Mouse (Mus musculus): Measurements from ENCODE around the gene Arih2.
"Not testable (repeated sequence)": the region's sequence is repeated elsewhere in the genome, so short reads cannot be mapped to it uniquely, and the experiment has no call there.

Gene Arih2

DNA sequence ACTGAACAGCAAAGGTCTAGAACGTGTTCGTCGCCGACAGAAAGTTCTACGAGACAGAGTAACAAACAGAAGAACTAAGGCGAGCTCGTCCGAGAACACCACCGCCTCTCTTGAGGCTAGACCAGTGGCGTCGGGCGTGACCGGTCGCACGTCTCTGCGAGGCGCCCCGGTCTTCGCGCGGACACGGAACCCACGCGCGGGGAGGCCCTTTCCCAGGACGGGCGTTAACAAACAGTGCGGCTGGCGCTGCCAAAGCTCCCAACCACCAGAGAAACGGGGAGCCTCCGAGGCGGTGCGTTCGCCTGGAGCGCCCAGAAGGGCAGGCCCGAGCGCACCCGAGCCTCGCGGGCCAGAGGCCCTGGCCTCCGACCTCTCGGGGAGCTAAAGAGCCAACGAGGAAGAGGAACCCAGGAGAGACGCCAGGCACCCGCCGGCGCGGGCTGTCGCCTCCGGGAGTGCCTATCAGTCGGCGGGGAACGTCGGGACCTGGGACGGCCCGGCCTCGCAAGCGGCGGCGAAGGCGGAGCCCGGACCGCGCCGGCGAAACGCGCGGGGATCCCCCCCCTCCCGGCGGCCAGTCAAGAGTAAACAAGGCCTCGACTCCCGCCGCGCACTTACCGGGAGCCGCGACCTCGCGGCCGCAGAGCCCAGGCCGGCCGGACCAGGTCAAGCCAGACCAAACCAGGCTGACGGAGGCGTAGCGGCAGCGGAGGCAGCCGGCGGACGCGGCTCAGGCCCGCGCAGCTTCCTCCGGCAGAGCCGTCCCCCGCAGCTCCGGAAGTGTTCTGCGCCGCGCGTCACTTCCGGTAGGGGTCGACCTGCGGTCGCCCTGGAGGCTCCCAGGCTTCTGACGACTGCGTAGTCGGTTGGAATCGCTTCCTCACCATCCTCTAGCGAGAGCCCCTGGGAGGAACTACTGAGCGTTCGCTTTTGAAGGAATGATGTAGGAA lies at the start of gene Arih2:
TSS of gene Arih2 (minus strand) at position 776 of the 950 bp plus-strand sequence.
- DNase-seq (ENCODE audit: low spot score), result peak; percentile 91

DNA sequence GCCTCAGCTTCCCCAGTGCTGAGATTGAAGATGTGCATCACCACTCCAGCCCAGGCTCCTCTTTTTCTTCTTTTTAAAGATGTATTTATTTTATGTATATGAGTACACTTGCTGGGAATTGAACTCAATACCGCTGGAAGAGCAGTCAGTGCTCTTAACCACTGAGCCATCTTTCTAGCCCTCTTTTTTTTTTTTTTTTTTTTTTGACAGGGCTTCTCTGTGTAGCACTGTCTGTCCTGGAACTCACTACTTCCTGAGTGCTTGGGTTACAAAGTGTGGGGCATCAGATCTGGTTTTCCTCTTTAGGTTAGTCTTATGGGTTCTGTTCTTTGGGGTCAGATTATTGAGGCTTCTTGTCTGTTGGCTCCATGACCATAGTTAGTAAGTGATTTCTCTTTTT lies 45.3 kb upstream of the Arih2 start:
- DNase-seq (ENCODE audit: low spot score), result no peak

DNA sequence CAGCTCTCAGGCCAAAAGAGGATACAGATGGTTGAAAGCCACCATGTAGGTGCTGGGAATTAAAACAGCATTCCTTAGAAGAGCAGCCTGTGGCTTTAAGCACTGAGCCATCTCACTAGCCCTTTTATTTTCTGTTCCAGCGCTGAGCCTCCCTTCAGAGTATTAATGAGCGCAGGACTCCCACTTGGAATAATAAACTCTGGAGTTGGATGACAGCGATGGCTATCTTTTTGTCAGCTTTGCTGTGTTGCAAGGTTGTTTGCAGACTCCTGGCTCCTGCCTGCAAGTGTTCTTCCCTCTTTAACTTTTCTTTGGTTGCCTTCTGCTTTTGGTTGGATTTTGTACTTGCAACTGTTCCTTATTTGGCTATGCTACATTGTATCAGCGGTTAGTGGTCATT lies 44.8 kb upstream of the Arih2 start:
- no peak for DNase-seq (ENCODE audit: low spot score)

DNA sequence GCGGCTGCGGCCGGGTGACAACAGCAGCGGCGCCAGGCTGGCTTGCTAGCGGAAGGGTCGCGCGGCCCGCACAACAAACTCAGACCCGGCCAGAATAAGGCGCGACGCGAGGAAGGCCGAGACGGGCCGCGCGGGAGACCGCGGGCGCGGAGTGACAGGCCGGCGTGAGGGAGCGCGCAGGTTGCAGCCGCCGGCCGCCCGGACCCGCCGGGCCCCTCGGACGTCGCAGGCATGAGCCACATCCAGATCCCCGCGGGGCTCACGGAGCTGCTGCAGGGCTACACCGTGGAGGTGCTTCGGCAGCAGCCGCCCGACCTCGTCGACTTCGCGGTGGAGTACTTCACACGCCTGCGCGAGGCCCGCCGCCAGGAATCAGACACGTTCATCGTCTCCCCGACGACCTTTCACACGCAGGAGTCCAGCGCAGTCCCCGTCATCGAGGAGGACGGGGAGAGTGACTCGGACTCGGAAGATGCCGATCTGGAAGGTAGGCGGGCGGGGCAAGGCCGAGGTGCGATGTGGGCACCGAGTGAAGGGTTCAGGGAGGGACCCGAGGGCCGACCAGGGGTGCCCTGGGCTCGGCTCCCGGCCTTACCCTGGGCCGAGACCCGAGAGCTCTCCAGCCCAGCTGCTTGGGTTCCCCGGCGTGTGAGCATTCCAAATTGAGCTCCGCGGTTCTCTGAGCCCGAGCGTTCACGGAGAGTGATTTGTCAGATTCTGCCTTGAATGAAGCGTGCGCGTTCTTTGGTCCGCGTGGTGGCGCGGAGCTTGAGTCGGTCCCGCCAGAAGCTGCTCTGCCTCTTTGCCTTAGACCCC lies 43.2 kb upstream of the Arih2 start:
- peak; percentile 67 for DNase-seq (ENCODE audit: low spot score)

- DNase-seq (ENCODE audit: low spot score), result peak; percentile 88
Measured at GRCm38 (mm10) chr9:108691846-108692225, 42.6 kb upstream of the Arih2 start.

GRCm38 (mm10) chr9:108691371-108691770 lies 42.2 kb upstream of the Arih2 start:
- DNase-seq (ENCODE audit: low spot score), result peak; percentile 40

DNA sequence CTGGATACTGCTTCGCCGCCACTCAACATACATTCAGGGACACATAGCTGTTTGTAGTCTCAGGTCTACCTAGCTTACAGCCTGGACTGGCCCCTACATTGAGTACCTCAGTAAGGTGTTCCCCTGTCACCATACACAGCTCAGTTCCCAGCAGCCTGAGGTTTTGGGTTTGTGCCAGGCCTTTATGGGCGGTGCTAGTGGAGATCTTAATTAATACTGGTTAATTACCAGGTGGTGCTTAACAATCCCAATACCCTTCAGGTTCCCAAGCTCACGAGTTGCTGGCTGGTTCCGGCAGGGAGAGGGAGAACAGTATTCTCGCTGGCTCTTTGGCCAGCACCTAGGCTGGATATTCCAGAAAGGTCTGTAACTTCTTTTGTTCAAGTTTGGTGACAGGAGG lies 41.7 kb upstream of the Arih2 start:
- DNase-seq (ENCODE audit: low spot score), result no peak

DNA sequence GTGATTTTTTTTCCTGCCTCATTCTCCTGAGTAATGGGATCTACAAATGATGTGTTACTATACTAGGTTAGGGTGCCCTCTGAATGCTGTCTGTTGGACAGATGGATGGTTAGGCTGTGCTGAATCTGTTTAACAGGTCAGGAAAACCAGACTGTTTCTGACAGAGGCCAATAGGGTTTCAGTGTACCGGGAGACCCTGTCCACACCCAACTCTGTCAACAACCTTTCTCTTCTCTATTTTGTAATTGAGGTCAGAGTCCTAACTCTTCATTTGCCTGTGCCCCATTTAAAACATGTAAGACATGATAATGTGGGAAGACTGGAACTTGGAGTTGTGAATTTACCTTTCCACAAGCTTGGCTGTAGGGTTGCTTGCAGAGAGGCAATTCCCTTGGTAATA lies 40.8 kb upstream of the Arih2 start:
- no peak for DNase-seq (ENCODE audit: low spot score)

GRCm38 (mm10) chr9:108689106-108689505 lies 39.9 kb upstream of the Arih2 start, which contains the start of gene Prkar2a:
Gene Prkar2a, plus strand, starts transcription at chr9:108689314.
- no peak for DNase-seq (ENCODE audit: low spot score)

DNA sequence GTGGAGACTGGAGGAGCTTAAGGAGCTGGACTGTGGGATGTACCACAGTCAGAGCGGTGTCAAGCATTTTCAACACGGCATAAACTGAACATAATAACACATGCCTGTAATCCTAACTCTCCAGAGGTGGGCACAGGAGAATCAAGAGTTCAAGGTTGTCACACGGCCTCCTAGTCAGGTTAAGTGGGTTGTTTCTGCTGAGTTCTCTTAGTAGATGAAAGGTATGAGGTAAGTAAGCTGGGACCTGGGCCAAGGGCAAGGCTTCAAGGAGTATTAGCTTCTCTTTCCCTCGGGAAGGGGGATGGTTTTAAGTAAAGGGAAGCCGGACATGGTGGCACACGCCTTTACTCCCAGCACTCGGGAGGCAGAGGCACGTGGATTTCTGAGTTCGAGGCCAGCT lies 39.3 kb upstream of the Arih2 start:
- DNase-seq (ENCODE audit: low spot score), result no peak

DNA sequence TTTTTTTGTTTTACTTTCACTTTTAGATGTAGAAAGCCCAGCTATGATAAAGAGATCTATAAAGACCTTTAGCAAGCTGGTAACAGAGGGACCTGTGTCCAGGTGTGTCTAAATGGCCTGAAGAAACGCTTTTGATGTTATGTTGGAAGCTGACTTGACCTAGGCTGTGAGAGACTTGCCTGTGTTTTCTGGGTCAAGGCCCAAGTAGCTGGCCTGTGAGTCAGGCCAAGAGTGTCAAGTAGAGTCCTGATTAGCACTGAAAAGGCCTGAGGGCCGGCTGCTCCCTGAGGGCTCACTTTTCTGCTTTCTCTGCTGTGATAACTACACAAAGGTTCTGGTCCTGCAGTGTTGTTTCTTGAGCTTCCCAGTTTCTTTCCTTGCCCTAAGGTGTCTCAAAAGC lies 38.5 kb upstream of the Arih2 start:
- DNase-seq (ENCODE audit: low spot score), result no peak

- no peak for DNase-seq (ENCODE audit: low spot score)
Measured at GRCm38 (mm10) chr9:108687181-108687580, 38.0 kb upstream of the Arih2 start.

DNA sequence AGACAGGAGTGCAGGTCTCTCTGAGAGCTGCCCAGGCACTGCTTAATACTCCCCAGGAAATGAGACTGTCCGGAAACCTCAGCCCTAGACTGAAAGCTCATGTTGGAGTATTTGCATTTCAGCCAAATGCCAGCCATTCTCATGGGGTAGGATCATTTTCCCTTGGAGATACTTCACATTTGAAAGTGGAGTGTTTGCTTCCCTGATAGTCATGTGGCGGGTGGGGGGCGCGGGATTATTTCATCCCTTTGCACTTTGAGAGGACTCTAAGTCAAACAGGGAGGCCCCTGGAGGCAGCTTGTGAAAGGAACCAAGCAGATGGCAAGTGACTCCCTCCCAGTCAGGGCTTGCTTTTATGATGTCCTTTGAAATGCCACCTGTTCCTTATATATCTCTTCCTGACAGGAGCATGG lies 37.3 kb upstream of the Arih2 start:
- no peak for DNase-seq (ENCODE audit: low spot score)

DNA sequence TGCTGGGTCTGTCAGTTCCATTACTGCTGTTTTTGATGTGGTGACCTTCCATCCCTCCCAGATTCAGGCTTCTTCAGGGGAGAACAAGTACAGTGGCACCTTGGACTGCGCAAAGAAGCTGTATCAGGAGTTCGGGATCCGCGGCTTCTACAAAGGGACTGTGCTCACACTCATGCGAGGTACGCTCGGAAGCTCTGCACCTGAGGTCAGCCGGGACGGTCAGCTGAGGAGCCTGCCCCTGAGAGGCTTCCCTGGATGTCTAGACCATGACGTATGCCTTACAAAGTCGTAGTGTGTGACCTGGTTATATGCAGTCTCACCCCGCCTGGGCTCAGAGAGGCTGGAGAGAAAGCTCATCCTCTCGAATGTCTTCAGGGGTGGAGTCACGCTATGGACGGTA lies 30.8 kb upstream of the Arih2 start:
- DNase-seq (ENCODE audit: low spot score), result no peak

GRCm38 (mm10) chr9:108673151-108673550 lies 24.0 kb upstream of the Arih2 start:
- no peak for DNase-seq (ENCODE audit: low spot score)

DNA sequence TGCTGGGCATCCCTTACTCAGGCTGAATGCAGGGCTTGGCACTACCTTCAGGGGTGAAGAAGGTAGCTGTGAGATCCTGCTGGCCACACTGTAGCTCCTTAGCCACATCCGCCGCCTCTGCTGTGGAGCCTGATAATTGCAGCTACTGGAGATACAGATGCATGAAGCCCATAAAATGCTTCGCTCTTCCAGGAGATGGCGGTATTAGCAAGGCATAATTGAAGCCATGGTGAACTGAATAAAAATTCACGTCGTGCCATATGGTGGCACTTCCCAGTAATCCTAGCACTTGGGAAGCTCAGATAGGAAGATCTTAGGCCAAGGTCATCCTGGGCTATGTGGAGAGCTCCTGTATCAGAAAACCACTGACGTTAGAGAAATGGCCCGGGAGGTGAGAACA lies 20.7 kb upstream of the Arih2 start:
- DNase-seq (ENCODE audit: low spot score), result no peak

DNA sequence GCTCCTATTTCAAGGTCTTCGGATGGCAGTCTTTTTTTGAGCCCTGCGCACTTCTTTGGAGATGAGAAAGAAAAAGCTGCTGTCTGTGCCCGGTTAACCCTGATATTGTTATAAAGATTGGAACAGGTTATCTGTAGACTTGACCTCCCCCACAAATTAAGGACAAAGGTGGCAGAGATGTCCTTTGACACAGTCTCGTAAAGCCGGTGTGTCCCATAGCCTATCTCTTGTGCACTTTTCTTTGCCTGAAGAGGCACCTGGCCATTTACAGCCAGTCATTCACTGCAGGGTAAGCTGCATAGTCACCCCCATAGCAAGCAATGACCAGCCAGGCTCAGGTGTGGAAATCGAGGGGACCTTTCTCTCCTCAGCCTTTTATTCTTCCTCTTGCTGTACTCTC lies 13.5 kb upstream of the Arih2 start:
- no peak for DNase-seq (ENCODE audit: low spot score)

DNA sequence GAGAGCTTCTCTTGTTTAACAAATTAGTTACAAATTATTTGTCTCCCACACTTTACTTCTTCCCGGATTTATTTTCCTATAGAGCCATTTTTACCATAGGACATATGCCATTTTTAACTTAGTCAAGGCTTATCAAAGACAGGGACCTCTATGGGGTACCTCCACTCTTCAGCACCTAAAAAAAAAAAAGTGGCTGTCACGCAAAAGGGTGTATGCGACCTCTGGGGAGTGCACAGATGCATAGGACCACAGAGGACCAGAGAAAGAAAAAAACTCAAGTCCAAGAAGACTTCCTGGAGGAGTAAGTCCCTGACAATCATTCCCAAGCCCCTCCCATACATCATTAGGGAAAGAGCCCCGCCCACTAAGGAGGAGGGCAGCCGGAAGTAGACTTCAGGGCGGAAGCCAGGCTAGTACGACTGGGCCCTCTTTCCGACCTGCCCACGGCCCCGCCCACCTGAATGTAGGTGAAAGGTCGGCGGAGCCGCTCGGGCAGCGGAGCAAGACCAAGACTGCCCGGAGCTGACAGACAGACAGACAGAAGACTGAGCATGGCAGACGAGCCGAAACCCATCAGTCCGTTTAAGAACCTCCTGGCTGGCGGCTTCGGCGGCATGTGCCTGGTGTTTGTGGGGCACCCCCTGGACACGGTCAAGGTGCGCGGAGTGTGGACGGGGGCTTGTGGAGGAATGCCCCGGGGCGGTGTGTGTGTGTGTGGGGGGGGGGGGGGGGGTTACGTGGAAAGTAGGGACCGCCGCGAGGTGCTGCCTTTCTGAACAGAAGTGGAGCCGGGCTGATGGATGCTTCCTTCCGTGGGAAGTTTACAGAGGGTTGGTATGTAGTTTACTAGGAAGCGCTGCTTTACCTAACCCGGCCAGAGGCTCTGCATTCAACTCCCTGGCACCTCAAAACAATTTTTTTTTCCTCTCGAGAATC lies 12.8 kb upstream of the Arih2 start, which contains the start of gene Slc25a20:
TSS of gene Slc25a20 (plus strand) at position 412 of the 936 bp plus-strand sequence.
- peak; percentile 70 for DNase-seq (ENCODE audit: low spot score)

DNA sequence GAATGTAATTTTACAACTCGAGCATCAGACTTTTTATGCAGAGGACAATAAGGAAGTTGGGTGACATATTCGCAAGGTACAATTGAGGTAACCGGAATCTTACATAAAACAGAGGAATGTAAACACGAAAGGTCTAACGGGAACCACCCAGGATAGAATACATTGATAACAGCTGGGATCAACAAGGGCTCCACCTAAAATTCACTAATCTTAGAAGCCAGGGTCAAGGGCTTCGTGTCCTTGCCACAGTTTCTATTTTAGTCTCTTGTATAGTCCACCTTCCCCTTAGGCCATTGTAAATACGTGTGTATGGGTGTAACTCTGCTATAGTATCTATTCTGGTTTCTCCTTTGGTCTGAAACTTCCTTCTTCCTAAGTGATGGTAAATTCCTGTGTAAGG lies 6.7 kb upstream of the Arih2 start:
- not testable (repeated sequence) for DNase-seq (ENCODE audit: low spot score)

DNA sequence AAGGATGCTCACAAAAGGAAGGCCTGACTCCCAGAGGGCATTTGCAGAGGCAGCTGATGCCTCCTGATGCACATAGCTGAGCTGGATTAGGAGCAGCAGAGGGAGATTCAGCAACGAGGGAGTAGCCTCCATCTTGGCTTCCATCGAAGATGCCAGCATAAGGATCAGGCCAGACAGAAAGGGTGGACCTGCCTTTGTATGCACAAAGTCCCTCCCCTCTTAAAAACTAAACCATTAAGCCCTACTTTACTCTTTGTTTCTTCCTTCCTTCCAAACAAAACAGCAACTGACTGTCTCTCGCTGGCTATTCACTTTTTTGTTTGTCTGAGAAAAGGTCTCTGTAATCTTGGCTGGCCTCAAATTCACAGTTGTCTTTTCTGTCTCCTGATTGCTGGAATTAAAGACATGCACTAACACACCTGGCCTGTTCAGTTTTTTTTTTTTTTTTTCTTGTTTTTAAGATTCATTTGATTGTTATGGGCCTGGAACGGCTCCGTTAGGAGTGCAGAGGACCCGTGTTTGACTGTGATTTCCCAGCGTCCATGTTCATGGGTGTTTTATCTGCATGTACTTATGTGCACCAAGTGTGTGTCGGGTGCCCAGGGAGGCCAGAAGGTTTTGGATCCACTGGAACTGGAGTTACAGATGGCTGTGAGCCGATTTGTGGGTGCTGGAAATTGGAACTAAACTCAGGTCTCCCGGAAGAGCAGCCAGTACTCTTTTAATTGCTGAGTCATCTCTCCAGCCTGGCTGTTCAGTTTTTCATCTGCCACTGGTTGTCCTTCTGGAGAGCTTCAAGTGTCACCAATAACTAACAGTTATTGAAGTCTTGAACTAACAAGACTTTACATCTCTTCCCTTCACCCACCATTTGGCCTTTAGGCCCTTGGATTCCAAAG lies 5.6 kb upstream of the Arih2 start:
- peak; percentile 28 for DNase-seq (ENCODE audit: low spot score)
